Mouse (Mus musculus) layer of hippocampus, postnatal 36 days (tissue): ENCODE measurements at regions not wholly inside any gene's neighbourhood (a gene's known extent, or its start where the extent isn't known, plus 50 kb on each side); places are given as distances from the start of the nearest gene placed in this dataset.
A peak's percentile ranks its signal among the peaks of the same experiment; 100 is the strongest.

Experiments used
- DNase-seq, 2 experiments: peaks; one replicate each; pipeline ENCODE4 v3.0.0; 2022

GRCm38 (mm10) chr15:56979353-56979752 is 498.1 kb downstream of the Slc22a22 start:
- no peak for DNase-seq

- DNase-seq, result no peak
These were observed 501.7 kb downstream of the Slc22a22 start for GRCm38 (mm10) chr15:56975446-56976433.

- no peak for DNase-seq
These were observed 507.3 kb downstream of the Slc22a22 start for GRCm38 (mm10) chr15:56970140-56970539.

- DNase-seq, result no peak
These were observed 521.1 kb downstream of the Slc22a22 start for GRCm38 (mm10) chr15:56956356-56956755.

- DNase-seq, result no peak
These were observed 525.2 kb downstream of the Slc22a22 start for GRCm38 (mm10) chr15:56952176-56952575.

GRCm38 (mm10) chr15:56950824-56951223 is 526.6 kb downstream of the Slc22a22 start:
- no peak for DNase-seq

- no peak for DNase-seq
These were observed 536.5 kb downstream of the Slc22a22 start for GRCm38 (mm10) chr15:56940891-56941290.

GRCm38 (mm10) chr15:56896553-56896952 is 580.9 kb downstream of the Slc22a22 start:
- DNase-seq, result no peak

- no peak for DNase-seq
These were observed 595.9 kb downstream of the Slc22a22 start for GRCm38 (mm10) chr15:56881501-56881900.

- no peak for DNase-seq
These were observed 611.5 kb downstream of the Slc22a22 start for GRCm38 (mm10) chr15:56865879-56866278.

- DNase-seq, result no peak
These were observed 612.2 kb downstream of the Slc22a22 start for GRCm38 (mm10) chr15:56865035-56865804.

GRCm38 (mm10) chr15:56858627-56859334 is 618.6 kb downstream of the Slc22a22 start:
- DNase-seq, result no peak

- no peak for DNase-seq
These were observed 619.3 kb downstream of the Slc22a22 start for GRCm38 (mm10) chr15:56858134-56858533.

GRCm38 (mm10) chr15:56856057-56856456 is 621.4 kb downstream of the Slc22a22 start:
- peak in 1 of 2 experiments; percentile 35 for DNase-seq

- no peak for DNase-seq
These were observed 624.3 kb downstream of the Slc22a22 start for GRCm38 (mm10) chr15:56853106-56853505.

- DNase-seq, result no peak
These were observed 629.8 kb downstream of the Slc22a22 start for GRCm38 (mm10) chr15:56847469-56848128.

GRCm38 (mm10) chr15:56844574-56844973 is 632.9 kb downstream of the Slc22a22 start:
- no peak for DNase-seq

GRCm38 (mm10) chr15:56841516-56841915 is 635.9 kb downstream of the Slc22a22 start:
- no peak for DNase-seq

- DNase-seq, result no peak
These were observed 640.1 kb downstream of the Slc22a22 start for GRCm38 (mm10) chr15:56837292-56837691.

- DNase-seq, result no peak
These were observed 642.8 kb downstream of the Slc22a22 start for GRCm38 (mm10) chr15:56834621-56835020.

- DNase-seq, result no peak
These were observed 644.8 kb downstream of the Slc22a22 start for GRCm38 (mm10) chr15:56832666-56833065.

GRCm38 (mm10) chr15:56820977-56821579 is 656.3 kb downstream of the Slc22a22 start:
- DNase-seq, result no peak
